Mouse (Mus musculus): ENCODE data around the gene Eml3. TPM values are rescaled to one million over a fixed set of nuclear protein-coding genes. Genes with fewer than 3 reads are reported as not detected.
A peak's percentile ranks its signal among the peaks of the same experiment; 100 is the strongest.
"Not testable (repeated sequence)": the region's sequence is repeated elsewhere in the genome, so short reads cannot be mapped to it uniquely, and the experiment has no call there.

Gene Eml3
- polyA plus RNA-seq, 1 experiment from 2014 or later = 14.3 TPM

- ATAC-seq (ENCODE audit: low FRiP score, low read depth) = no peak
- Histone ChIP-seq H3K27me3 (replicated peaks) (no peaks in the 10 kb centered on the region), H3K9ac (peak overlapping the region; percentile 55; the same call in 1 of the 2 replicates), H3K4me3 (peak overlapping the region; percentile 68; the same call in 1 of the 2 replicates), H3K4me1 (peaks cover 22% of the 10 kb centered on the region), H3K9me3 (no peaks in the 10 kb centered on the region), H3K4me2 (replicated peaks) (peak overlapping the region; percentile 88), H3K27ac (no peak overlapping the region), H3K36me3 (peaks cover 69% of the 10 kb centered on the region)
- WGBS = 84% methylated on average over 8 of the region's 8 CpGs
Measured at GRCm38 (mm10) chr19:8965771-8966170, 36.4 kb downstream of the Eml3 start.

- Histone ChIP-seq H3K4me3 (peak overlapping the region; percentile 68), H3K4me1 (peaks cover 22% of the 10 kb centered on the region), H3K9ac (peak overlapping the region; percentile 55), H3K27me3 (replicated peaks) (no peaks in the 10 kb centered on the region), H3K9me3 (no peaks in the 10 kb centered on the region), H3K4me2 (replicated peaks) (peak overlapping the region; percentile 88), H3K36me3 (peaks cover 72% of the 10 kb centered on the region), H3K27ac (peak overlapping the region; percentile 64)
- 47% methylated on average over 5 of the region's 5 CpGs for WGBS
- no peak for ATAC-seq (ENCODE audit: low FRiP score, low read depth)
Measured at GRCm38 (mm10) chr19:8966198-8966589, 36.8 kb downstream of the Eml3 start.

- 1% methylated on average over 52 of the region's 52 CpGs for WGBS
- Histone ChIP-seq H3K4me2 (replicated peaks) (peak within 1 kb of the TSS; percentile 88), H3K4me1 (peaks cover 22% of the 10 kb centered on the region), H3K27ac (peak within 1 kb of the TSS; percentile 64), H3K9ac (peak within 1 kb of the TSS; percentile 85), H3K36me3 (peaks cover 72% of the 10 kb centered on the region), H3K9me3 (no peaks in the 10 kb centered on the region), H3K4me3 (peak within 1 kb of the TSS; percentile 68), H3K27me3 (replicated peaks) (no peaks in the 10 kb centered on the region)
- peak; percentile 99 for ATAC-seq (ENCODE audit: low FRiP score, low read depth)
Measured at GRCm38 (mm10) chr19:8966590-8967372, 37.4 kb downstream of the Eml3 start, which contains the start of gene Eef1g. Gene Eef1g, plus strand, starts transcription at chr19:8967041.

GRCm38 (mm10) chr19:8967373-8967743 is 38.0 kb downstream of the Eml3 start:
- peak; percentile 22; the same call in 1 of the 2 replicates for ATAC-seq (ENCODE audit: low FRiP score, low read depth)
- peak overlapping the region; percentile 88 for H3K4me2 ChIP-seq (replicated peaks)
- WGBS = under 1% methylated on average over 8 of the region's 8 CpGs
- no peaks in the 10 kb centered on the region for H3K27me3 ChIP-seq (replicated peaks)
- peak overlapping the region; percentile 68 for H3K4me3 ChIP-seq
- H3K9ac ChIP-seq = peak overlapping the region; percentile 85
- H3K9me3 ChIP-seq = no peaks in the 10 kb centered on the region
- no peak overlapping the region for H3K27ac ChIP-seq
- peaks cover 72% of the 10 kb centered on the region for H3K36me3 ChIP-seq
- peaks cover 22% of the 10 kb centered on the region for H3K4me1 ChIP-seq

- peaks cover 72% of the 10 kb centered on the region for H3K36me3 ChIP-seq
Measured at GRCm38 (mm10) chr19:8967893-8968292, 38.5 kb downstream of the Eml3 start.

GRCm38 (mm10) chr19:8972491-8972890 is 43.1 kb downstream of the Eml3 start:
- Histone ChIP-seq H3K36me3 (peaks cover 84% of the 10 kb centered on the region), H3K4me1 (peaks cover 11% of the 10 kb centered on the region; the same call in 1 of the 2 replicates)
- H3K27ac ChIP-seq; H3K4me2 ChIP-seq (replicated peaks); H3K9ac ChIP-seq; H3K4me3 ChIP-seq; H3K9me3 ChIP-seq; H3K27me3 ChIP-seq (replicated peaks); ATAC-seq (ENCODE audit: low FRiP score, low read depth): not testable (repeated sequence)
- 88% methylated on average over 8 of the region's 8 CpGs for WGBS

More at GRCm38 (mm10) chr19:8967893-8968292, 38.5 kb downstream of the Eml3 start:
- H3K27me3 ChIP-seq (replicated peaks) = no peaks in the 10 kb centered on the region
- no peak overlapping the region for H3K27ac ChIP-seq
- H3K4me1 ChIP-seq = peaks cover 22% of the 10 kb centered on the region
- WGBS = 7% methylated on average over 9 of the region's 9 CpGs
- peak overlapping the region; percentile 88 for H3K4me2 ChIP-seq (replicated peaks)
- ATAC-seq (ENCODE audit: low FRiP score, low read depth) = no peak
- no peaks in the 10 kb centered on the region for H3K9me3 ChIP-seq
- H3K4me3 ChIP-seq = peak overlapping the region; percentile 68
- peak overlapping the region; percentile 85 for H3K9ac ChIP-seq

GRCm38 (mm10) chr19:8974638-8975037 is 45.3 kb downstream of the Eml3 start:
- H3K36me3 ChIP-seq = peaks cover 94% of the 10 kb centered on the region
- ATAC-seq (ENCODE audit: low FRiP score, low read depth) = no peak
- no peaks in the 10 kb centered on the region for H3K9me3 ChIP-seq
- H3K27ac ChIP-seq = no peak overlapping the region
- no peak overlapping the region for H3K9ac ChIP-seq
- no peak overlapping the region for H3K4me2 ChIP-seq (replicated peaks)
- H3K4me3 ChIP-seq = no peak overlapping the region
- no peaks in the 10 kb centered on the region for H3K4me1 ChIP-seq
- no peaks in the 10 kb centered on the region for H3K27me3 ChIP-seq (replicated peaks)
- WGBS = 94% methylated on average over 1 of the region's 1 CpGs

GRCm38 (mm10) chr19:8975491-8975890 is 46.1 kb downstream of the Eml3 start:
- no peak overlapping the region for H3K9ac ChIP-seq
- ATAC-seq (ENCODE audit: low FRiP score, low read depth) = no peak
- H3K4me3 ChIP-seq = no peak overlapping the region
- no peak overlapping the region for H3K27ac ChIP-seq
- no peaks in the 10 kb centered on the region for H3K27me3 ChIP-seq (replicated peaks)
- H3K9me3 ChIP-seq = no peaks in the 10 kb centered on the region
- WGBS = 94% methylated on average over 2 of the region's 2 CpGs
- H3K36me3 ChIP-seq = peaks cover 94% of the 10 kb centered on the region
- H3K4me2 ChIP-seq (replicated peaks) = no peak overlapping the region
- H3K4me1 ChIP-seq = no peaks in the 10 kb centered on the region

- H3K36me3 ChIP-seq = peaks cover 90% of the 10 kb centered on the region
- 58% methylated on average over 3 of the region's 3 CpGs for whole genome bisulfite sequencing
- H3K9ac ChIP-seq = no peak overlapping the region
- no peaks in the 10 kb centered on the region for H3K9me3 ChIP-seq
- no peak overlapping the region for H3K27ac ChIP-seq
- H3K4me1 ChIP-seq = peaks cover 9% of the 10 kb centered on the region; the same call in 1 of the 2 replicates
- H3K4me3 ChIP-seq = no peak overlapping the region
- ATAC-seq (ENCODE audit: low FRiP score, low read depth) = no peak; the same call in 1 of the 2 replicates
- H3K27me3 ChIP-seq (replicated peaks) = no peaks in the 10 kb centered on the region
- no peak overlapping the region for H3K4me2 ChIP-seq (replicated peaks)
Measured at GRCm38 (mm10) chr19:8976535-8976934, 47.2 kb downstream of the Eml3 start.

GRCm38 (mm10) chr19:8980771-8981170 is 51.4 kb downstream of the Eml3 start:
- Histone ChIP-seq H3K9me3 (no peaks in the 10 kb centered on the region), H3K9ac (no peak overlapping the region), H3K27me3 (replicated peaks) (no peaks in the 10 kb centered on the region), H3K4me2 (replicated peaks) (no peak overlapping the region), H3K27ac (no peak overlapping the region), H3K4me3 (no peak overlapping the region), H3K36me3 (peaks cover 48% of the 10 kb centered on the region), H3K4me1 (peaks cover 42% of the 10 kb centered on the region)
- 63% methylated on average over 5 of the region's 5 CpGs for WGBS
- no peak for ATAC-seq (ENCODE audit: low FRiP score, low read depth)

- no peaks in the 10 kb centered on the region for H3K9me3 ChIP-seq
- H3K9ac ChIP-seq = no peak overlapping the region
- no peak overlapping the region for H3K27ac ChIP-seq
- no peak for ATAC-seq (ENCODE audit: low FRiP score, low read depth)
- H3K4me2 ChIP-seq (replicated peaks) = no peak overlapping the region
- no peaks in the 10 kb centered on the region for H3K27me3 ChIP-seq (replicated peaks)
- H3K36me3 ChIP-seq = peaks cover 40% of the 10 kb centered on the region
- peaks cover 42% of the 10 kb centered on the region for H3K4me1 ChIP-seq
- 81% methylated on average over 2 of the region's 2 CpGs for WGBS
- no peak overlapping the region for H3K4me3 ChIP-seq
Measured at GRCm38 (mm10) chr19:8981450-8982168, 52.3 kb downstream of the Eml3 start.

Measured in neural tube, embryonic 12.5 days (tissue).